Mouse (Mus musculus): ENCODE measurements around the gene Gm28102.
"Not testable (repeated sequence)": the region's sequence is repeated elsewhere in the genome, so short reads cannot be mapped to it uniquely, and the experiment has no call there.

The Gm28102 gene

GRCm38 (mm10) chrY:88053015-88053414 is at the start of gene Gm28102:
TSS of gene Gm28102 (plus strand) at chrY:88053315.
- DNase-seq (ENCODE audit: low spot score) = not testable (repeated sequence)

Measured in spleen, adult 12 weeks (tissue).